Mouse (Mus musculus) hindbrain, postnatal 0 days (tissue): ENCODE data around the gene Tmem11. TPM values are rescaled to one million over a fixed set of nuclear protein-coding genes. Genes with fewer than 3 reads are reported as not detected.

Experiments used
- ATAC-seq: fragments of 200-750 bp; cut with Nextera tagmentation; 2 replicates; pipeline ENCODE4 v1.8.0; 2017; ENCODE audit warnings: mild to moderate bottlenecking, moderate TSS enrichment, moderate library complexity
- DNase-seq: peaks from one replicate; pipeline ENCODE4 v3.0.0-alpha.2; 2015; ENCODE audit warnings: low spot score
- H3K27ac ChIP-seq: fragments of 300-500 bp; sonication (generic); 2 replicates; pipeline ENCODE4 v1.5.1; 2014; ENCODE audit warnings: mild to moderate bottlenecking
- H3K27me3 ChIP-seq: fragments of 300-500 bp; sonication (generic); 2 replicates; pipeline ENCODE4 v1.6.1; 2014; ENCODE audit warnings: low read length, mixed read lengths; ENCODE audit not compliant: insufficient read depth
- H3K36me3 ChIP-seq: fragments of 300-500 bp; sonication (generic); 2 replicates; pipeline ENCODE4 v1.6.1; 2014; ENCODE audit warnings: low read length, mixed read lengths; ENCODE audit not compliant: insufficient read depth
- H3K4me1 ChIP-seq: fragments of 300-500 bp; sonication (generic); 2 replicates; pipeline ENCODE4 v1.6.1; 2014; ENCODE audit warnings: antibody characterized with exemption, low read length, mixed read lengths; ENCODE audit not compliant: insufficient read depth
- H3K4me2 ChIP-seq: fragments of 300-500 bp; sonication (generic); 2 replicates; pipeline ENCODE4 v1.6.1; 2014; ENCODE audit warnings: low read depth, mild to moderate bottlenecking, low read length, moderate library complexity, mixed read lengths
- H3K4me3 ChIP-seq: fragments of 300-500 bp; sonication (generic); 2 replicates; pipeline ENCODE4 v1.5.1; 2014; ENCODE audit warnings: low read length
- H3K9ac ChIP-seq: fragments of 300-500 bp; sonication (generic); replicated peaks from 2 replicates; pipeline ENCODE4 v1.6.1; 2014; ENCODE audit warnings: mild to moderate bottlenecking, low read length, moderate library complexity, mixed read lengths
- H3K9me3 ChIP-seq: fragments of 300-500 bp; sonication (generic); 2 replicates; pipeline ENCODE4 v1.6.1; 2016; ENCODE audit warnings: low read length, mixed read lengths
- CTCF ChIP-seq: IDR thresholded peaks from 2 replicates; pipeline ENCODE4 v1.5.1; 2016; ENCODE audit warnings: antibody characterized with exemption, control low read depth, low read depth
- WGBS: fragments of 180-500 bp; shearing (Covaris S2); extraction: QIAGEN DNeasy Blood & Tissue Kit; methylation state at CpG from one replicate; pipeline ENCODE4 v1.1.7; 2014; 5-methylcytosine and 5-hydroxymethylcytosine counted together
- polyA plus RNA-seq: library from polyadenylated mRNA; unstranded; fragments of >200 nt; fragmentation: Nextera tagmentation; extraction: Ambion mirVana; gene quantifications from 2 replicates; pipeline ENCODE4 v1.2.1, GENCODE M21; 2015
- total RNA-seq: library from RNA; depleted of rRNA; stranded (reverse); fragments of >200 nt; gene quantifications from 2 replicates; pipeline ENCODE4 v1.2.3, GENCODE M21; 2014; rRNA removed

The Tmem11 gene
- total and polyA plus RNA-seq, 2 experiments from 2014 or later = 57.1 to 72.0 TPM

- no peaks in the 10 kb centered on the region for H3K27me3 ChIP-seq
- no peaks in the 10 kb centered on the region for H3K4me1 ChIP-seq
- H3K9ac ChIP-seq = no peak overlapping the region
- H3K27ac ChIP-seq = no peak overlapping the region
- no peaks in the 10 kb centered on the region for H3K9me3 ChIP-seq
- DNase-seq (no peak), ATAC-seq (no peak)
- H3K36me3 ChIP-seq = no peaks in the 10 kb centered on the region
- no peak overlapping the region for H3K4me3 ChIP-seq
- 77% methylated on average over 3 of the region's 3 CpGs for WGBS
- no peak for TF ChIP-seq CTCF
- no peak overlapping the region for H3K4me2 ChIP-seq
These were observed 53.9 kb downstream of the Tmem11 start for GRCm38 (mm10) chr11:60825191-60825590.

DNA sequence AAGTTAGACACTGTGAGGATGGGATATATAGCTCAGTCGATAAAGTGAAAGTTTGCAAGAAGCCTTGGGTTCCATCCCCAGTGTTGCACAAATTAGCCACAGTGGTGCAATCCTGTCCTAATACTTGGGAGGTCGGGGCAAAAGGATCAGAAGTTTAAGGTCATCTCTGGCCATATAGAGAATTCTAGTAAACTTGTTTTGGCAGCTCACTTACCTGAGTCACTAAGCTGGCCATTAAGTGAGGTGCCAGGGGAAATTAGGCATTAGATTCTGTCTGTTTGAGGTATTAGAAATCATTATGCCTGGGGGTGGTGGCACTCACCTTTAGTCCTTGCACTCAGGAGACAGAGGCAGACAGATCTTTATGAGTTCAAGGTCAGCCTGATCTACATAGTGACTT is 55.3 kb downstream of the Tmem11 start:
- no peak for TF ChIP-seq CTCF
- Histone ChIP-seq H3K4me2 (no peak overlapping the region), H3K9ac (no peak overlapping the region), H3K4me3 (no peak overlapping the region), H3K9me3 (no peaks in the 10 kb centered on the region), H3K36me3 (no peaks in the 10 kb centered on the region), H3K27me3 (no peaks in the 10 kb centered on the region), H3K27ac (no peak overlapping the region), H3K4me1 (no peaks in the 10 kb centered on the region)
- WGBS = 68% methylated on average over 2 of the region's 2 CpGs
- no peak for DNase-seq
- no peak for ATAC-seq

- ATAC-seq (no peak), DNase-seq (no peak)
- 65% methylated on average over 5 of the region's 5 CpGs for WGBS
- Histone ChIP-seq H3K36me3 (no peaks in the 10 kb centered on the region), H3K27me3 (no peaks in the 10 kb centered on the region), H3K9ac (no peak overlapping the region), H3K4me1 (no peaks in the 10 kb centered on the region), H3K9me3 (no peaks in the 10 kb centered on the region), H3K4me3 (no peak overlapping the region), H3K27ac (no peak overlapping the region), H3K4me2 (no peak overlapping the region)
- TF ChIP-seq CTCF = no peak
These were observed 62.7 kb downstream of the Tmem11 start for GRCm38 (mm10) chr11:60816398-60816797.

Other genes with a start within 250 kb of the Tmem11 start
- gene Llgl1, start 179.5 kb downstream of the Tmem11 start, total RNA-seq = 60.2 and 75.5 TPM in 2 replicates
- 35.2 and 36.7 TPM in 2 replicates for gene Llgl1, start 179.5 kb downstream of the Tmem11 start, polyA plus RNA-seq
- 77.1 and 112 TPM in 2 replicates for gene Flii, start 152.0 kb downstream of the Tmem11 start, total RNA-seq
- 39.9 and 42.7 TPM in 2 replicates for gene Flii, start 152.0 kb downstream of the Tmem11 start, polyA plus RNA-seq
- gene Mief2, start 150.9 kb downstream of the Tmem11 start, total RNA-seq = 38.0 and 40.6 TPM in 2 replicates
- 24.8 and 26.0 TPM in 2 replicates for gene Mief2, start 150.9 kb downstream of the Tmem11 start, polyA plus RNA-seq
- gene Top3a, start 101.9 kb downstream of the Tmem11 start, total RNA-seq = 10.5 and 11.0 TPM in 2 replicates
- 3.9 and 4.6 TPM in 2 replicates for gene Top3a, start 101.9 kb downstream of the Tmem11 start, polyA plus RNA-seq
- gene Smcr8, start 101.7 kb downstream of the Tmem11 start, total RNA-seq = 14.6 and 15.2 TPM in 2 replicates
- 3.1 TPM in 2 replicates for gene Smcr8, start 101.7 kb downstream of the Tmem11 start, polyA plus RNA-seq
- gene Shmt1, start 67.6 kb downstream of the Tmem11 start, total RNA-seq = 11.9 and 14.4 TPM in 2 replicates
- 7.8 and 10.9 TPM in 2 replicates for gene Shmt1, start 67.6 kb downstream of the Tmem11 start, polyA plus RNA-seq
- gene Dhrs7b, start 48.6 kb downstream of the Tmem11 start, total RNA-seq = 29.8 and 30.7 TPM in 2 replicates
- 38.2 and 38.5 TPM in 2 replicates for gene Dhrs7b, start 48.6 kb downstream of the Tmem11 start, polyA plus RNA-seq
- gene Natd1, start 35.5 kb upstream of the Tmem11 start, total RNA-seq = 36.8 and 38.7 TPM in 2 replicates
- 15.2 and 16.0 TPM in 2 replicates for gene Natd1, start 35.5 kb upstream of the Tmem11 start, polyA plus RNA-seq
- 15.0 and 22.2 TPM in 2 replicates for gene Map2k3, start 52.8 kb upstream of the Tmem11 start, total RNA-seq
- gene Map2k3, start 52.8 kb upstream of the Tmem11 start, polyA plus RNA-seq = 23.6 and 25.3 TPM in 2 replicates
- 16.0 and 16.6 TPM in 2 replicates for gene Kcnj12, start 143.3 kb upstream of the Tmem11 start, total RNA-seq
- gene Kcnj12, start 143.3 kb upstream of the Tmem11 start, polyA plus RNA-seq = 3.3 TPM in 2 replicates
- gene Tnfrsf13b, start 247.5 kb upstream of the Tmem11 start, total RNA-seq = 2.7 and 7.0 TPM in 2 replicates
- 1.1 and 1.5 TPM in 2 replicates for gene Tnfrsf13b, start 247.5 kb upstream of the Tmem11 start, polyA plus RNA-seq